Mouse (Mus musculus) forebrain, embryonic 11.5 days (tissue): ENCODE measurements around the gene Igf1r. TPM values are rescaled to one million over a fixed set of nuclear protein-coding genes. Genes with fewer than 3 reads are reported as not detected.

Source experiments
- ATAC-seq: fragments of 200-750 bp; cut with Nextera tagmentation; replicated peaks from 2 replicates; pipeline ENCODE4 v1.8.0; 2017; ENCODE audit warnings: moderate TSS enrichment; ENCODE audit not compliant: low FRiP score
- DNase-seq: peaks from one replicate; pipeline ENCODE4 v3.0.0-alpha.2; 2017; ENCODE audit warnings: low spot score
- H3K27ac ChIP-seq: fragments of 300-500 bp; sonication (generic); 2 replicates; pipeline ENCODE4 v1.5.1; 2014; ENCODE audit warnings: low read depth, low read length
- H3K27me3 ChIP-seq: fragments of 300-500 bp; sonication (generic); 2 replicates; pipeline ENCODE4 v1.6.1; 2014; ENCODE audit warnings: mild to moderate bottlenecking, low read length, mixed read lengths; ENCODE audit not compliant: control insufficient read depth, insufficient read depth
- H3K36me3 ChIP-seq: fragments of 300-500 bp; sonication (generic); 2 replicates; pipeline ENCODE4 v1.6.1; 2014; ENCODE audit warnings: mild to moderate bottlenecking, low read length, moderate library complexity, mixed read lengths; ENCODE audit not compliant: control insufficient read depth, insufficient read depth
- H3K4me1 ChIP-seq: fragments of 300-500 bp; sonication (generic); replicated peaks from 2 replicates; pipeline ENCODE4 v1.6.1; 2014; ENCODE audit warnings: low read length, mixed read lengths; ENCODE audit not compliant: control insufficient read depth, insufficient read depth
- H3K4me2 ChIP-seq: fragments of 300-500 bp; sonication (generic); 2 replicates; pipeline ENCODE4 v1.6.1; 2014; ENCODE audit warnings: low read depth, mild to moderate bottlenecking, low read length, moderate library complexity, mixed read lengths; ENCODE audit not compliant: severe bottlenecking
- H3K4me3 ChIP-seq: fragments of 300-500 bp; sonication (generic); 2 replicates; pipeline ENCODE4 v1.5.1; 2014; ENCODE audit warnings: low read depth, low read length
- H3K9ac ChIP-seq: fragments of 300-500 bp; sonication (generic); 2 replicates; pipeline ENCODE4 v1.6.1; 2014; ENCODE audit warnings: low read length
- H3K9me3 ChIP-seq: fragments of 300-500 bp; sonication (generic); 2 replicates; pipeline ENCODE4 v1.6.1; 2016; ENCODE audit warnings: low read length, mixed read lengths; ENCODE audit not compliant: control insufficient read depth
- WGBS: fragments of 180-500 bp; shearing (Covaris S2); extraction: QIAGEN DNeasy Blood & Tissue Kit; methylation state at CpG from one replicate; pipeline ENCODE4 v1.1.7; 2014; 5-methylcytosine and 5-hydroxymethylcytosine counted together
- polyA plus RNA-seq: library from polyadenylated mRNA; unstranded; fragments of >200 nt; fragmentation: Nextera tagmentation; extraction: Ambion mirVana; gene quantifications from 2 replicates; pipeline ENCODE4 v1.2.1, GENCODE M21; 2014

Igf1r gene
- polyA plus RNA-seq, result 17.7 and 18.3 TPM in 2 replicates

GRCm38 (mm10) chr7:67952777-67953700 is at the start of gene Igf1r:
Gene Igf1r, plus strand, starts transcription at chr7:67952827.
- Histone ChIP-seq H3K4me3 (peak within 1 kb of the TSS; percentile 62), H3K9ac (peak within 1 kb of the TSS; percentile 96), H3K4me1 (peaks cover 7% of the 10 kb centered on the region; the same call in 1 of the 2 replicates), H3K36me3 (no peaks in the 10 kb centered on the region), H3K27ac (peak within 1 kb of the TSS; percentile 99), H3K4me2 (peak within 1 kb of the TSS; percentile 98), H3K27me3 (no peaks in the 10 kb centered on the region), H3K9me3 (no peaks in the 10 kb centered on the region)
- DNase-seq (peak; percentile 78), ATAC-seq (no peak)
- under 1% methylated on average over 62 of the region's 62 CpGs for WGBS

- DNase-seq (no peak), ATAC-seq (no peak)
- Histone ChIP-seq H3K4me1 (peaks cover 2% of the 10 kb centered on the region; the same call in 1 of the 2 replicates), H3K36me3 (no peaks in the 10 kb centered on the region), H3K4me3 (no peak overlapping the region), H3K27me3 (no peaks in the 10 kb centered on the region), H3K9ac (no peak overlapping the region), H3K27ac (no peak overlapping the region), H3K9me3 (no peaks in the 10 kb centered on the region), H3K4me2 (no peak overlapping the region)
- WGBS, result 85% methylated on average over 2 of the region's 2 CpGs
Observed at GRCm38 (mm10) chr7:67906358-67906757, 46.3 kb upstream of the Igf1r start.

GRCm38 (mm10) chr7:67907786-67908400 is 44.7 kb upstream of the Igf1r start:
- Histone ChIP-seq H3K9ac (no peak overlapping the region), H3K9me3 (no peaks in the 10 kb centered on the region), H3K4me3 (no peak overlapping the region), H3K4me1 (peaks cover 2% of the 10 kb centered on the region; the same call in 1 of the 2 replicates), H3K27ac (no peak overlapping the region), H3K27me3 (no peaks in the 10 kb centered on the region), H3K4me2 (no peak overlapping the region), H3K36me3 (no peaks in the 10 kb centered on the region)
- WGBS, result 87% methylated on average over 9 of the region's 9 CpGs
- DNase-seq, result no peak
- ATAC-seq, result no peak

- H3K4me2 ChIP-seq, result peak overlapping the region; percentile 27
- H3K9me3 ChIP-seq, result no peaks in the 10 kb centered on the region
- 45% methylated on average over 10 of the region's 10 CpGs for WGBS
- H3K4me3 ChIP-seq, result no peak overlapping the region
- H3K9ac ChIP-seq, result no peak overlapping the region; the same call in 1 of the 2 replicates
- H3K4me1 ChIP-seq, result peaks cover 2% of the 10 kb centered on the region; the same call in 1 of the 2 replicates
- ATAC-seq (0 out of 2 replicates have a peak, but pooled peaks have one; percentile 33), DNase-seq (no peak)
- H3K36me3 ChIP-seq, result no peaks in the 10 kb centered on the region
- no peaks in the 10 kb centered on the region for H3K27me3 ChIP-seq
- H3K27ac ChIP-seq, result no peak overlapping the region
Observed at GRCm38 (mm10) chr7:67910528-67910927, 42.1 kb upstream of the Igf1r start.

- WGBS, result 15% methylated on average over 3 of the region's 3 CpGs
- Histone ChIP-seq H3K27me3 (no peaks in the 10 kb centered on the region), H3K36me3 (no peaks in the 10 kb centered on the region), H3K9ac (no peak overlapping the region; the same call in 1 of the 2 replicates), H3K27ac (peak overlapping the region; percentile 50; the same call in 1 of the 2 replicates), H3K4me1 (peaks cover 2% of the 10 kb centered on the region; the same call in 1 of the 2 replicates), H3K4me2 (peak overlapping the region; percentile 27), H3K4me3 (no peak overlapping the region), H3K9me3 (no peaks in the 10 kb centered on the region)
- DNase-seq, result no peak
- ATAC-seq, result 0 out of 2 replicates have a peak, but pooled peaks have one; percentile 27
Observed at GRCm38 (mm10) chr7:67910947-67911346, 41.7 kb upstream of the Igf1r start.

GRCm38 (mm10) chr7:67911841-67912240 is 40.8 kb upstream of the Igf1r start:
- Histone ChIP-seq H3K4me1 (peaks cover 2% of the 10 kb centered on the region; the same call in 1 of the 2 replicates), H3K36me3 (no peaks in the 10 kb centered on the region), H3K27ac (no peak overlapping the region), H3K9me3 (no peaks in the 10 kb centered on the region), H3K27me3 (no peaks in the 10 kb centered on the region), H3K9ac (no peak overlapping the region), H3K4me3 (no peak overlapping the region), H3K4me2 (no peak overlapping the region)
- ATAC-seq, result no peak
- 64% methylated on average over 6 of the region's 6 CpGs for WGBS
- DNase-seq, result no peak

GRCm38 (mm10) chr7:67916960-67917359 is 35.7 kb upstream of the Igf1r start:
- Histone ChIP-seq H3K4me2 (no peak overlapping the region), H3K4me3 (no peak overlapping the region), H3K9ac (no peak overlapping the region), H3K36me3 (no peaks in the 10 kb centered on the region), H3K9me3 (no peaks in the 10 kb centered on the region), H3K4me1 (no peaks in the 10 kb centered on the region), H3K27me3 (no peaks in the 10 kb centered on the region), H3K27ac (no peak overlapping the region)
- ATAC-seq (no peak), DNase-seq (no peak)
- WGBS, result 90% methylated on average over 8 of the region's 8 CpGs

GRCm38 (mm10) chr7:67917753-67918152 is 34.9 kb upstream of the Igf1r start:
- 100% methylated on average over 2 of the region's 2 CpGs for WGBS
- no peak overlapping the region for H3K27ac ChIP-seq
- H3K9me3 ChIP-seq, result no peaks in the 10 kb centered on the region
- ATAC-seq (no peak), DNase-seq (no peak)
- H3K36me3 ChIP-seq, result no peaks in the 10 kb centered on the region
- no peak overlapping the region for H3K4me3 ChIP-seq
- no peak overlapping the region for H3K9ac ChIP-seq
- no peaks in the 10 kb centered on the region for H3K4me1 ChIP-seq
- no peak overlapping the region for H3K4me2 ChIP-seq
- no peaks in the 10 kb centered on the region for H3K27me3 ChIP-seq
